Mouse (Mus musculus) forebrain, postnatal 0 days (tissue): ENCODE results near the gene 1700102P08Rik. TPM values are rescaled to one million over a fixed set of nuclear protein-coding genes. Genes with fewer than 3 reads are reported as not detected.

Source experiments
- ATAC-seq: fragments of 200-750 bp; cut with Nextera tagmentation; 2 replicates; pipeline ENCODE4 v1.8.0; 2017; ENCODE audit warnings: mild to moderate bottlenecking, moderate library complexity
- DNase-seq: peaks from one replicate; pipeline ENCODE4 v3.0.0-alpha.2; 2015
- H3K27ac ChIP-seq: fragments of 300-500 bp; sonication (generic); 2 replicates; pipeline ENCODE4 v1.5.1; 2014; ENCODE audit warnings: low read depth, mild to moderate bottlenecking, antibody characterized with exemption, low read length, moderate library complexity, mixed read lengths
- H3K27me3 ChIP-seq: fragments of 300-500 bp; sonication (generic); 2 replicates; pipeline ENCODE4 v1.6.1; 2014; ENCODE audit warnings: mild to moderate bottlenecking, low read length, mixed read lengths; ENCODE audit not compliant: insufficient read depth
- H3K36me3 ChIP-seq: fragments of 300-500 bp; sonication (generic); 2 replicates; pipeline ENCODE4 v1.6.1; 2014; ENCODE audit warnings: mild to moderate bottlenecking, moderate library complexity; ENCODE audit not compliant: insufficient read depth
- H3K4me1 ChIP-seq: fragments of 300-500 bp; sonication (generic); 2 replicates; pipeline ENCODE4 v1.6.1; 2014; ENCODE audit warnings: antibody characterized with exemption; ENCODE audit not compliant: insufficient read depth
- H3K4me2 ChIP-seq: fragments of 300-500 bp; sonication (generic); 2 replicates; pipeline ENCODE4 v1.6.1; 2014; ENCODE audit warnings: low read depth, mild to moderate bottlenecking, moderate library complexity
- H3K4me3 ChIP-seq: fragments of 300-500 bp; sonication (generic); 2 replicates; pipeline ENCODE4 v1.5.1; 2014; ENCODE audit warnings: low read depth, low read length, mixed read lengths
- H3K9ac ChIP-seq: fragments of 300-500 bp; sonication (generic); 2 replicates; pipeline ENCODE4 v1.6.1; 2014; ENCODE audit warnings: mild to moderate bottlenecking
- H3K9me3 ChIP-seq: fragments of 300-500 bp; sonication (generic); 2 replicates; pipeline ENCODE4 v1.6.1; 2016; ENCODE audit warnings: low read length
- CTCF ChIP-seq: sonication (generic); IDR thresholded peaks from 2 replicates; pipeline ENCODE4 v1.5.1; 2016; ENCODE audit warnings: antibody characterized with exemption, control low read depth, low read depth
- WGBS: fragments of 180-500 bp; shearing (Covaris S2); extraction: QIAGEN DNeasy Blood & Tissue Kit; methylation state at CpG from one replicate; pipeline ENCODE4 v1.1.7; 2014; 5-methylcytosine and 5-hydroxymethylcytosine counted together
- polyA plus RNA-seq: library from polyadenylated mRNA; unstranded; fragments of >200 nt; fragmentation: Nextera tagmentation; extraction: Ambion mirVana; gene quantifications from 2 replicates; pipeline ENCODE4 v1.2.1, GENCODE M21; 2015
- total RNA-seq: library from RNA; depleted of rRNA; stranded (reverse); fragments of >200 nt; gene quantifications from 2 replicates; pipeline ENCODE4 v1.2.3, GENCODE M21; 2014

Gene 1700102P08Rik
- total and polyA plus RNA-seq, 2 experiments from 2014 or later = 1.2 to 4.2 TPM

DNA sequence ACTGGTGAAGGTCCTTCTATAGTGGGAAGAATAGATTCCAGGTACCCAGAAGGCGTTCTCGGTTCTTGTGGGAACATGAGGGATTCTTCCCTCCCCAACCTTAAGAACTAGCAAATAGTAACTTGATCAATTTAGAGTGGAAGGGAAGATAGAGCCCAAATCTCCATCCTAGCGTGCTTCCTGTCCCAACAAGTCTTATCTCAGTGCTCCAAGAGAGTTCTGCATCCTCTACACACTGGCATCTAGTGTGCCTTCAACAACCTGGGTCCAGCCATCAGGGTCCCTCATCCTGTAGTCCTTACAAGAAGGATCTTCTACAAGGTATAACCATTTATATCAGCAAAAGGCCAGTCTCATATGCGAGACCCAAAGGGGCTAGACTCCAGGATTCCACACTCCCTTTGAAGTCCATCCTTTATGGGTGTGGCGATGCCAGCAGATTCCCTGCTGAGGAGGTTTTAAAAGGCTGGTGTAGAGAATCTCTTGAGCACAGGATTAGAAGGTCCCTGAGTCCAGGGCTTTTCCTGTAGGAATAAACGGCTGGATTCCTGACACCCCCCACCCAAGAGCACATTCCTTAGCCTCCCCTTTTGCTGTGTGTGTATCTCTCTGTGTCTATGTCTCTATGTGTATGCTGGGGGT, 59.0 kb downstream of the 1700102P08Rik start:
- peak overlapping the region; percentile 78 for H3K4me2 ChIP-seq
- peaks cover 6% of the 10 kb centered on the region; the same call in 1 of the 2 replicates for H3K36me3 ChIP-seq
- no peak for TF ChIP-seq CTCF
- no peaks in the 10 kb centered on the region for H3K27me3 ChIP-seq
- H3K27ac ChIP-seq = peak overlapping the region; percentile 82
- peak overlapping the region; percentile 67 for H3K4me3 ChIP-seq
- H3K4me1 ChIP-seq = peaks cover 32% of the 10 kb centered on the region
- peak overlapping the region; percentile 75 for H3K9ac ChIP-seq
- WGBS = 51% methylated on average over 6 of the region's 6 CpGs
- no peaks in the 10 kb centered on the region for H3K9me3 ChIP-seq
- ATAC-seq (no peak), DNase-seq (peak; percentile 24)

DNA sequence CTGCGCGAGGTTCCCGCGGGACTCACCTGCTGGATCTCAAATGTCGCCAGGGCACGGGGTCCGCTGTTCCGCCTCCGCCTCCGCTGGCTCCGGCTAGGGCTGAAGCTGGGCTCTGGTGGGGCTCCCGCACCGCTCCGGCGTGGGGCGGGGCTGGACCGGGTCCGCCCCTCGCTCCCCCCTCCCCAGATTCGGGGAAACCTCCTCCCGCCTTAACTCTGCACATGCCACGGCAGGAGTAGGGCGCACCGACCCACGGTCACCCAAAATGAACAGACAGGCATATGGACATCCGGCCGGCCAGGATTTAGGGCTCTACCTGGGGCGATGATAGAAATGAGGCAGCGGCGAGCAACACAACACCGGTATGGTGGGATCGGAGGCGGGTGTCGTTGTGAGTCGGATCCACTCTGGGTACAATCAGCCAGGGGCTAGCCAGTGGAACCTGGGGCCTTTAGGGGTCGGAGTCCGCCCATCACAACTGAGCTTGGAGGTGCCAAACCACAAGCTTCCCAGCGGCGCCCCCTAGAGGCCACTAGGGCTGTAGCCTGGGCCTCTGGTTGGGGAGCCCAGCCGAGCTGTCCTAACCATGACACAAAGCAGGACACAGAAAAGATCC, 59.8 kb downstream of the 1700102P08Rik start:
- Histone ChIP-seq H3K4me1 (peaks cover 32% of the 10 kb centered on the region), H3K27ac (peak overlapping the region; percentile 82), H3K4me3 (peak overlapping the region; percentile 67), H3K27me3 (no peaks in the 10 kb centered on the region), H3K4me2 (peak overlapping the region; percentile 78), H3K36me3 (peaks cover 6% of the 10 kb centered on the region; the same call in 1 of the 2 replicates), H3K9ac (peak overlapping the region; percentile 75), H3K9me3 (no peaks in the 10 kb centered on the region)
- ATAC-seq (peak; percentile 91), DNase-seq (peak; percentile 93)
- TF ChIP-seq CTCF = peak; percentile 92
- under 1% methylated on average over 40 of the region's 40 CpGs for WGBS

GRCm38 (mm10) chr9:108452911-108453310, 60.3 kb downstream of the 1700102P08Rik start:
- H3K4me3 ChIP-seq = peak overlapping the region; percentile 67
- H3K27ac ChIP-seq = peak overlapping the region; percentile 82
- no peak for TF ChIP-seq CTCF
- 29% methylated on average over 6 of the region's 6 CpGs for whole genome bisulfite sequencing
- peak overlapping the region; percentile 78 for H3K4me2 ChIP-seq
- H3K27me3 ChIP-seq = no peaks in the 10 kb centered on the region
- H3K9me3 ChIP-seq = no peaks in the 10 kb centered on the region
- ATAC-seq = peak; percentile 58
- no peak for DNase-seq
- H3K4me1 ChIP-seq = peaks cover 32% of the 10 kb centered on the region
- H3K36me3 ChIP-seq = peaks cover 6% of the 10 kb centered on the region; the same call in 1 of the 2 replicates
- peak overlapping the region; percentile 75 for H3K9ac ChIP-seq

DNA sequence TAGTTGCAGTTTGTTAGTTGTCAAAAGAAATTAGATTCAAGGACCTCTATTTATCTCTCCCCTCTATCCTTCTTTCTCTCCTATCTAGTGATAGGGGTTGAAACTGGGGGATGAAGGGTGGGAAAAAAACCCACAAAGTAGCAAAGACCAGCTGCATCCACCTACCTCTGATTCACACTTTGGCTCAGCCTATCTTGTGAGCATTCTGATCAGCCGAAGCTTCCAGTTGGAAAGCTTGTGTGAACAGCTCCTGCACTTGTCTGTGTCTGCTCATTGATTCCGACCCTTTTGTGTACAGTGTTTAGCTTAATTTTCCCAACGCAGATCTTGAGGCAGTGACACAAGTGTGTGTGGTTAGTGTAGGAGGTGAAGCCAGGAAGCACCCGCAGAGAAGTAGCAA, 60.9 kb downstream of the 1700102P08Rik start:
- peak overlapping the region; percentile 82 for H3K27ac ChIP-seq
- H3K4me2 ChIP-seq = peak overlapping the region; percentile 78
- 0 out of 2 replicates have a peak overlapping the region, but pooled peaks have one; percentile 18 for H3K9ac ChIP-seq
- ATAC-seq = no peak
- WGBS = 54% methylated on average over 4 of the region's 4 CpGs
- H3K4me3 ChIP-seq = no peak overlapping the region
- H3K27me3 ChIP-seq = no peaks in the 10 kb centered on the region
- TF ChIP-seq CTCF = no peak
- H3K4me1 ChIP-seq = peaks cover 32% of the 10 kb centered on the region
- no peaks in the 10 kb centered on the region for H3K9me3 ChIP-seq
- peak; percentile 14 for DNase-seq
- 0 out of 2 replicates have a peak, but pooled peaks cover under 1% of the 10 kb centered on the region for H3K36me3 ChIP-seq

GRCm38 (mm10) chr9:108454429-108454828, 61.8 kb downstream of the 1700102P08Rik start:
- Histone ChIP-seq H3K36me3 (no peaks in the 10 kb centered on the region), H3K4me1 (peaks cover 27% of the 10 kb centered on the region), H3K27me3 (no peaks in the 10 kb centered on the region), H3K9ac (no peak overlapping the region), H3K27ac (no peak overlapping the region), H3K4me3 (no peak overlapping the region), H3K9me3 (no peaks in the 10 kb centered on the region), H3K4me2 (no peak overlapping the region)
- no peak for ATAC-seq
- DNase-seq = no peak
- 87% methylated on average over 6 of the region's 6 CpGs for WGBS
- no peak for TF ChIP-seq CTCF

DNA sequence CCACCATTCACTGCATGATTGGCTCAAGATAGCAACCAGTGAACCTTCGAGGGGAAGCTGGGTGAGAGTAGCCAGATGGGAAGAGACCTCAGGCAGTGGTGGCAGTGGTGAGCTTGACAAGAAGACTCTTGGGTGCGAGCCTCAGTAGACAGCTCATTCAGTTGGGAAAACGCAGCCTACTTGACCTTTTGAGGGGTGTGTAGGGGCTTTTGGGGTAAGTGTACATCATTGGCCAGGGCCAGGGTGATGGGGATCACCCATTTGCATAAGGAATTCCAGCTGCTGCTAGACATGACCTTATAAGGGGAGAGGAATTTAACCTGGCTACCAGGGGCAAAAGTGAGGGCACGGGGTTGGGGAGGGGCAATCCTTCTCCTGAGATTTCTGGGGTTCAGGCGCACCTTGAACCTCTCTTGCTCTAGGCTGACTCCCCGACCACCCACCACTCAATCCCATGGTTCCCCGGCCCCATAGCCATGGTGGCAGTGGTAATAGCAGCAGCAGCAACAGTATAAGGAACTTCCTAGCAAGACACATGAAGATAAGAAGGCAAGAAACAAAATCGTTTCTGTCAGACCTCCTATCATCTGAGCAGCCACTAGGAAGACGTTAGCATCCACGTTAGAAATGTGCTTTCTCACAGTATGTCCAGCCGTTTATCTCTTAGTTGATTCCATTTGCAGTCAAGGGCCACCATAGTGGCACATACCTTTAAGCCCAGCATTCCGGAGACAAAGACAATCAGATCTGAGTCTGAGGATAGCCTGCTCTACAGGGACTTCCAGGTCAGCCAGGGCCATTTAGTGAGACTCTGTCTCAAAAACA, 63.4 kb downstream of the 1700102P08Rik start:
- ATAC-seq (no peak), DNase-seq (no peak)
- Histone ChIP-seq H3K4me2 (no peak overlapping the region), H3K27ac (no peak overlapping the region), H3K4me3 (no peak overlapping the region), H3K27me3 (no peaks in the 10 kb centered on the region), H3K9ac (no peak overlapping the region), H3K36me3 (no peaks in the 10 kb centered on the region), H3K4me1 (peaks cover 16% of the 10 kb centered on the region), H3K9me3 (no peaks in the 10 kb centered on the region)
- no peak for TF ChIP-seq CTCF
- 82% methylated on average over 12 of the region's 12 CpGs for WGBS
